Mouse (Mus musculus): Measurements from ENCODE around the gene D630003M21Rik. TPM values are rescaled to one million over a fixed set of nuclear protein-coding genes. Genes with fewer than 3 reads are reported as not detected.

The D630003M21Rik gene
- 3.3 and 4.3 TPM in 2 replicates for polyA plus RNA-seq (2016; fragmentation: Nextera tagmentation; extraction: Ambion mirVana)

GRCm38 (mm10) chr2:158228670-158229502, at the start of gene D630003M21Rik:
Gene D630003M21Rik, minus strand, starts transcription at chr2:158229222.
- WGBS = under 1% methylated on average over 48 of the region's 55 CpGs
- ATAC-seq (ENCODE audit: low FRiP score, low read depth) = peak; percentile 87
- peak within 1 kb of the TSS; percentile 50 for H3K27ac ChIP-seq (replicated peaks)

GRCm38 (mm10) chr2:158276878-158277277, 47.9 kb upstream of the D630003M21Rik start:
- WGBS = 80% methylated on average over 4 of the region's 4 CpGs
- H3K27me3 ChIP-seq = no peaks in the 10 kb centered on the region; the same call in 1 of the 2 replicates
- H3K4me3 ChIP-seq = no peak overlapping the region
- no peak for ATAC-seq (ENCODE audit: low FRiP score, low read depth)
- no peaks in the 10 kb centered on the region for H3K36me3 ChIP-seq
- H3K4me1 ChIP-seq = peaks cover 4% of the 10 kb centered on the region; the same call in 1 of the 2 replicates
- no peak overlapping the region for H3K27ac ChIP-seq (replicated peaks)
- H3K9ac ChIP-seq (replicated peaks) = no peak overlapping the region
- H3K9me3 ChIP-seq = no peaks in the 10 kb centered on the region
- no peak overlapping the region for H3K4me2 ChIP-seq (replicated peaks)

More at GRCm38 (mm10) chr2:158228670-158229502, at the start of gene D630003M21Rik:
- no peaks in the 10 kb centered on the region for H3K9me3 ChIP-seq
- H3K27me3 ChIP-seq = peaks cover 10% of the 10 kb centered on the region; the same call in 1 of the 2 replicates
- peaks cover 19% of the 10 kb centered on the region; the same call in 1 of the 2 replicates for H3K4me1 ChIP-seq
- H3K4me2 ChIP-seq (replicated peaks) = peak within 1 kb of the TSS; percentile 90
- H3K9ac ChIP-seq (replicated peaks) = peak within 1 kb of the TSS; percentile 55
- peak within 1 kb of the TSS; percentile 49 for H3K4me3 ChIP-seq
- no peaks in the 10 kb centered on the region for H3K36me3 ChIP-seq

GRCm38 (mm10) chr2:158276451-158276850, 47.4 kb upstream of the D630003M21Rik start:
- H3K4me1 ChIP-seq = 0 out of 2 replicates have a peak, but pooled peaks cover 2% of the 10 kb centered on the region
- no peak for ATAC-seq (ENCODE audit: low FRiP score, low read depth)
- H3K4me2 ChIP-seq (replicated peaks) = no peak overlapping the region
- no peak overlapping the region for H3K9ac ChIP-seq (replicated peaks)
- H3K27me3 ChIP-seq = no peaks in the 10 kb centered on the region; the same call in 1 of the 2 replicates
- no peaks in the 10 kb centered on the region for H3K36me3 ChIP-seq
- WGBS = 73% methylated on average over 6 of the region's 6 CpGs
- no peaks in the 10 kb centered on the region for H3K9me3 ChIP-seq
- H3K27ac ChIP-seq (replicated peaks) = no peak overlapping the region
- H3K4me3 ChIP-seq = no peak overlapping the region

- Histone ChIP-seq H3K27ac (replicated peaks) (no peak overlapping the region), H3K4me3 (no peak overlapping the region), H3K9me3 (no peaks in the 10 kb centered on the region), H3K27me3 (no peaks in the 10 kb centered on the region), H3K36me3 (no peaks in the 10 kb centered on the region), H3K4me2 (replicated peaks) (no peak overlapping the region), H3K9ac (replicated peaks) (no peak overlapping the region), H3K4me1 (0 out of 2 replicates have a peak, but pooled peaks cover 2% of the 10 kb centered on the region)
- ATAC-seq (ENCODE audit: low FRiP score, low read depth) = no peak
- WGBS = 68% methylated on average over 4 of the region's 4 CpGs
Observed at GRCm38 (mm10) chr2:158275811-158276210, 46.8 kb upstream of the D630003M21Rik start.

GRCm38 (mm10) chr2:158275349-158275748, 46.3 kb upstream of the D630003M21Rik start:
- H3K9ac ChIP-seq (replicated peaks) = no peak overlapping the region
- H3K4me3 ChIP-seq = no peak overlapping the region
- no peak for ATAC-seq (ENCODE audit: low FRiP score, low read depth)
- H3K36me3 ChIP-seq = no peaks in the 10 kb centered on the region
- H3K27me3 ChIP-seq = no peaks in the 10 kb centered on the region
- H3K27ac ChIP-seq (replicated peaks) = no peak overlapping the region
- no peaks in the 10 kb centered on the region for H3K9me3 ChIP-seq
- no peak overlapping the region for H3K4me2 ChIP-seq (replicated peaks)
- 0 out of 2 replicates have a peak, but pooled peaks cover 2% of the 10 kb centered on the region for H3K4me1 ChIP-seq
- WGBS = 94% methylated on average over 3 of the region's 3 CpGs

GRCm38 (mm10) chr2:158273646-158274045, 44.6 kb upstream of the D630003M21Rik start:
- 0 out of 2 replicates have a peak, but pooled peaks cover 3% of the 10 kb centered on the region for H3K27me3 ChIP-seq
- H3K4me3 ChIP-seq = no peak overlapping the region
- H3K9ac ChIP-seq (replicated peaks) = no peak overlapping the region
- WGBS = 17% methylated on average over 2 of the region's 2 CpGs
- no peaks in the 10 kb centered on the region for H3K36me3 ChIP-seq
- H3K4me2 ChIP-seq (replicated peaks) = no peak overlapping the region
- H3K27ac ChIP-seq (replicated peaks) = 0 out of 2 replicates have a peak overlapping the region, but pooled peaks have one; percentile 35
- H3K4me1 ChIP-seq = 0 out of 2 replicates have a peak, but pooled peaks cover 2% of the 10 kb centered on the region
- H3K9me3 ChIP-seq = no peaks in the 10 kb centered on the region
- ATAC-seq (ENCODE audit: low FRiP score, low read depth) = no peak

GRCm38 (mm10) chr2:158270017-158270416, 41.0 kb upstream of the D630003M21Rik start:
- WGBS = 74% methylated on average over 8 of the region's 8 CpGs
- no peak for ATAC-seq (ENCODE audit: low FRiP score, low read depth)
- H3K36me3 ChIP-seq = no peaks in the 10 kb centered on the region
- 0 out of 2 replicates have a peak, but pooled peaks cover 3% of the 10 kb centered on the region for H3K27me3 ChIP-seq
- 0 out of 2 replicates have a peak, but pooled peaks cover 2% of the 10 kb centered on the region for H3K4me1 ChIP-seq
- H3K9me3 ChIP-seq = no peaks in the 10 kb centered on the region
- no peak overlapping the region for H3K27ac ChIP-seq (replicated peaks)
- H3K4me2 ChIP-seq (replicated peaks) = no peak overlapping the region
- no peak overlapping the region for H3K9ac ChIP-seq (replicated peaks)
- no peak overlapping the region for H3K4me3 ChIP-seq

- H3K9me3 ChIP-seq = no peaks in the 10 kb centered on the region
- no peak overlapping the region for H3K4me3 ChIP-seq
- no peaks in the 10 kb centered on the region for H3K36me3 ChIP-seq
- no peak for ATAC-seq (ENCODE audit: low FRiP score, low read depth)
- 87% methylated on average over 3 of the region's 3 CpGs for WGBS
- H3K27me3 ChIP-seq = peaks cover 2% of the 10 kb centered on the region; the same call in 1 of the 2 replicates
- no peak overlapping the region for H3K4me2 ChIP-seq (replicated peaks)
- H3K9ac ChIP-seq (replicated peaks) = no peak overlapping the region
- H3K27ac ChIP-seq (replicated peaks) = no peak overlapping the region
- H3K4me1 ChIP-seq = no peaks in the 10 kb centered on the region
Observed at GRCm38 (mm10) chr2:158264877-158265276, 35.9 kb upstream of the D630003M21Rik start.

- H3K9me3 ChIP-seq = no peaks in the 10 kb centered on the region
- H3K4me2 ChIP-seq (replicated peaks) = no peak overlapping the region
- ATAC-seq (ENCODE audit: low FRiP score, low read depth) = no peak
- no peak overlapping the region for H3K9ac ChIP-seq (replicated peaks)
- H3K4me3 ChIP-seq = no peak overlapping the region
- peaks cover 14% of the 10 kb centered on the region for H3K4me1 ChIP-seq
- H3K27me3 ChIP-seq = peaks cover 14% of the 10 kb centered on the region
- H3K27ac ChIP-seq (replicated peaks) = no peak overlapping the region
- WGBS = 78% methylated on average over 8 of the region's 8 CpGs
- H3K36me3 ChIP-seq = no peaks in the 10 kb centered on the region
Observed at GRCm38 (mm10) chr2:158259498-158259897, 30.5 kb upstream of the D630003M21Rik start.

GRCm38 (mm10) chr2:158258781-158259180, 29.8 kb upstream of the D630003M21Rik start:
- Histone ChIP-seq H3K9me3 (no peaks in the 10 kb centered on the region), H3K27me3 (peaks cover 14% of the 10 kb centered on the region), H3K9ac (replicated peaks) (no peak overlapping the region), H3K27ac (replicated peaks) (no peak overlapping the region), H3K4me1 (peaks cover 14% of the 10 kb centered on the region), H3K36me3 (no peaks in the 10 kb centered on the region), H3K4me2 (replicated peaks) (no peak overlapping the region), H3K4me3 (no peak overlapping the region)
- no peak for ATAC-seq (ENCODE audit: low FRiP score, low read depth)
- WGBS = 10% methylated on average over 12 of the region's 12 CpGs

GRCm38 (mm10) chr2:158258005-158258418, 29.0 kb upstream of the D630003M21Rik start, which contains the start of gene Bpi:
Gene Bpi, plus strand, starts transcription at chr2:158258094.
- peaks cover 14% of the 10 kb centered on the region for H3K27me3 ChIP-seq
- no peak for ATAC-seq (ENCODE audit: low FRiP score, low read depth)
- WGBS = 68% methylated on average over 18 of the region's 18 CpGs
- H3K27ac ChIP-seq (replicated peaks) = no peak within 1 kb of the TSS
- H3K36me3 ChIP-seq = no peaks in the 10 kb centered on the region
- peaks cover 14% of the 10 kb centered on the region for H3K4me1 ChIP-seq
- H3K4me2 ChIP-seq (replicated peaks) = no peak within 1 kb of the TSS
- H3K9ac ChIP-seq (replicated peaks) = no peak within 1 kb of the TSS; the same call in 1 of the 2 replicates
- H3K9me3 ChIP-seq = no peaks in the 10 kb centered on the region
- no peak within 1 kb of the TSS for H3K4me3 ChIP-seq

GRCm38 (mm10) chr2:158256894-158257293, 27.9 kb upstream of the D630003M21Rik start:
- no peak for ATAC-seq (ENCODE audit: low FRiP score, low read depth)
- Histone ChIP-seq H3K4me2 (replicated peaks) (no peak overlapping the region), H3K36me3 (no peaks in the 10 kb centered on the region), H3K9me3 (no peaks in the 10 kb centered on the region), H3K4me1 (peaks cover 14% of the 10 kb centered on the region), H3K27ac (replicated peaks) (no peak overlapping the region), H3K27me3 (peaks cover 14% of the 10 kb centered on the region), H3K4me3 (no peak overlapping the region), H3K9ac (replicated peaks) (no peak overlapping the region; the same call in 1 of the 2 replicates)
- WGBS = 9% methylated on average over 5 of the region's 5 CpGs
